Mouse (Mus musculus): ENCODE results near the gene Pianp.

DNA sequence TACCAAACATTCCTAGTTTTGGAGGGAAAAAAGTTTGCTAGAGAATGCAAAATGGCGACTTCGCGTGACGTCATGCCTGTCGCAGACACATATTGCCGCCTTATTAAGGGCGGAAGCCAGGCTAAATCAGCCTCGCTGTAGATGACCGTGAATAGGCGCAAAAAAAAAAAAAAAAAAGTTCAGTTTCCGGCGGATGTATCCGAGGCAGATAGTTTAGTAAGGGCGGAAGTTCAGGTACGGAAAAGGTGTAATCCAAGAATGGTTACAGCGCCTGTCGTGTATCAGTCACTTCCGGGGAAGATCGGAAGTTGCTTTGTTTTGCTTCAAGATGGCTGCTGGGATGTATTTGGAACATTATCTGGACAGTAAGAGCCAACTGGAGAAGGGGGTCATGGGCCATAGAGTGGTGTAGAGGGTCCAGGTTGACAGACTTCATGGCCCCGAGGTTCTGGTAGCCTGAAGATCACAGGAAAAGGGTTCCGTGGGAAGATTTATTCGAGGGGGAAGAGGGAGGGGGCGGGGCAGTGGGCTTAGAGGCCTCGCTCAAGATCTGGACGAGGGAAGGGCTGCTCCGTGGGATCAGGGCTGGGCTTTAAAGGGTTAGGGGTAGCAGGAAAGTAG, 43.1 kb downstream of the Pianp start, which contains the start of gene Ing4:
- TF ChIP-seq CTCF (IDR thresholded peaks at IDR 0.05; ENCODE audit: insufficient read depth, low read length) (no peak), POLR2A (IDR thresholded peaks at IDR 0.05; ENCODE audit: borderline replicate concordance, extremely low read depth, low read depth, low read length) (0 out of 2 replicates have a peak, but pooled peaks have one; percentile 12)
